8 mouse cellular contexts compared by ENCODE assay signal in the genomic region with DNA sequence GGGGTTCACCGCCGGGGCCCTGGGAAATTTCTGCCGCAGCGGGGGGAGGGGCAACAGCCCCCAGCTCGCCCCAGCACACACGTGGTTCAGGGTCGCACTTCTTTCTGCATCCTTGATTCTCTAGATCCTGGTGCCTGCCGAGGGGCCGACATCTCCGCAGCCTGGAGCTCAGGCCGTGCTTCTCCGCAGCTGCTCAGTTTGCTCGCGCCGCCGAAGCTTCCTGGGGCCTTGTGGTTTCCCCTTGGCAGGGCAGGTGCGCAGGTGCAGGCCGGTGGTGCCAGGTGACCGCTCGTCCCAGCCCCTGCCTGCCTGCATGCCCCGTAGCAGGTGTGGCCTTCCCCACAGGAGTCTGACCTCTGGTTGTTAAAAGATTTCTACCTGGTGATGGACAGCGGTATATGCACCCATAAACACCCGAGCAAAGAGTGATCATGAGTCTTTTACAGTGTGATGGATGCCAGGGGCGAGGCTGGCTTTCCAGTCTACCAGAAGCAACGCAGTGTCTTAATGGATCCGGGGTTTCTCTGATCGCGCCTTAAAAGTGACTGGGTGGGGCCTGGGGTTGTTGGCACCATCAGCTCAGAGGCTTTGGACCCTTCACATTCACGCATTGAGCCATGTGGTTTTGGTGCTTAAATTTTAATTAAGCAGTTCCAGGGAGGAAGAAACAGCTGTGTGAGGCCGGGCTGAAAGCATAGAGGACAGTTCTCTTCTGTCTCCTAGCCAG. TPM values are rescaled to one million over a fixed set of nuclear protein-coding genes. Genes with fewer than 3 reads are reported as not detected.
DNase-seq lines count a peak whose midpoint lies in the region; ATAC-seq and TF ChIP-seq lines count a peak whose summit lies in the region.

No protein-coding gene starts in this region.

- peak overlapping the region; percentile 25 for H3K9ac ChIP-seq in forebrain, embryonic 11.5 days (ENCODE audit: low read length)
- H3K9ac ChIP-seq in intestine, postnatal 0 days (ENCODE audit: low read depth, low read length), result no peak overlapping the region
- H3K9ac ChIP-seq in limb, embryonic 13.5 days, result peak overlapping the region; percentile 53
- peak overlapping the region; percentile 58 for H3K9ac ChIP-seq in neural tube, embryonic 12.5 days

- H3K36me3 ChIP-seq in forebrain, embryonic 11.5 days (ENCODE audit: control insufficient read depth, insufficient read depth, low read length), result no peaks in the 10 kb centered on the region
- H3K36me3 ChIP-seq in intestine, postnatal 0 days (ENCODE audit: control insufficient read depth, insufficient read depth), result no peaks in the 10 kb centered on the region
- H3K36me3 ChIP-seq in limb, embryonic 13.5 days, result no peaks in the 10 kb centered on the region
- H3K36me3 ChIP-seq in neural tube, embryonic 12.5 days, result no peaks in the 10 kb centered on the region
- no peaks in the 10 kb centered on the region for H3K36me3 ChIP-seq in thymus, adult 2 months (ENCODE audit: control insufficient read depth, insufficient read depth, low read length)

- TF ChIP-seq CTCF in brain, embryonic 14.5 days (IDR thresholded peaks at IDR 0.05; ENCODE audit: borderline replicate concordance, extremely low read depth, insufficient read depth, insufficient read length), result no peak
- TF ChIP-seq CTCF in intestine, postnatal 0 days (IDR thresholded peaks at IDR 0.05; ENCODE audit: low read depth), result no peak
- TF ChIP-seq CTCF in thymus, adult 2 months (IDR thresholded peaks at IDR 0.05; ENCODE audit: borderline replicate concordance, control insufficient read depth, extremely low read depth, insufficient read depth, low read length, poor library complexity), result peak; percentile 9; the same call in 1 of the 2 replicates

- H3K27me3 ChIP-seq in forebrain, embryonic 11.5 days (ENCODE audit: control insufficient read depth, insufficient read depth, low read length), result 0 out of 2 replicates have a peak, but pooled peaks cover 3% of the 10 kb centered on the region
- peaks cover 15% of the 10 kb centered on the region; the same call in 1 of the 2 replicates for H3K27me3 ChIP-seq in intestine, postnatal 0 days (replicated peaks; ENCODE audit: control insufficient read depth, insufficient read depth, low read length)
- peaks cover 23% of the 10 kb centered on the region for H3K27me3 ChIP-seq in limb, embryonic 13.5 days
- no peaks in the 10 kb centered on the region for H3K27me3 ChIP-seq in neural tube, embryonic 12.5 days (replicated peaks)
- H3K27me3 ChIP-seq in thymus, adult 2 months (ENCODE audit: control insufficient read depth, insufficient read depth, low read length), result no peaks in the 10 kb centered on the region

- peak; percentile 12 for DNase-seq in gastrocnemius, postnatal 10 days
- DNase-seq in gastrocnemius, postnatal 25 days, result no peak
- peak; percentile 65 for DNase-seq in brain, embryonic 14.5 days (ENCODE audit: low read depth)
- DNase-seq in forebrain, embryonic 11.5 days (ENCODE audit: low spot score), result peak; percentile 71
- peak; percentile 79 for DNase-seq in thymus, adult 2 months

- TF ChIP-seq POLR2A in brain, embryonic 14.5 days (IDR thresholded peaks at IDR 0.05; ENCODE audit: borderline replicate concordance, extremely low read depth, insufficient read depth, insufficient read length, poor library complexity, severe bottlenecking), result no peak
- TF ChIP-seq POLR2A in thymus, adult 2 months (IDR thresholded peaks at IDR 0.05; ENCODE audit: control insufficient read depth, extremely low read depth, insufficient read depth, low read length, poor library complexity), result no peak

- peak overlapping the region; percentile 78 for H3K4me2 ChIP-seq in forebrain, embryonic 11.5 days (ENCODE audit: low read depth, low read length, severe bottlenecking)
- peak overlapping the region; percentile 65 for H3K4me2 ChIP-seq in intestine, postnatal 0 days (replicated peaks; ENCODE audit: low read depth)
- H3K4me2 ChIP-seq in limb, embryonic 13.5 days (replicated peaks), result peak overlapping the region; percentile 85
- H3K4me2 ChIP-seq in neural tube, embryonic 12.5 days (replicated peaks), result peak overlapping the region; percentile 91

- peak overlapping the region; percentile 33 for H3K4me3 ChIP-seq in forebrain, embryonic 11.5 days (ENCODE audit: low read depth, low read length)
- H3K4me3 ChIP-seq in intestine, postnatal 0 days (ENCODE audit: low read depth, low read length), result peak overlapping the region; percentile 34
- H3K4me3 ChIP-seq in limb, embryonic 13.5 days, result peak overlapping the region; percentile 49
- H3K4me3 ChIP-seq in neural tube, embryonic 12.5 days, result peak overlapping the region; percentile 42
- peak overlapping the region; percentile 68 for H3K4me3 ChIP-seq in thymus, adult 2 months (ENCODE audit: control insufficient read depth, insufficient read depth, low read length)

- peak; percentile 63 for ATAC-seq in forebrain, embryonic 11.5 days (replicated peaks; ENCODE audit: low FRiP score)
- ATAC-seq in intestine, postnatal 0 days, result no peak
- no peak for ATAC-seq in limb, embryonic 13.5 days (ENCODE audit: low FRiP score, low read depth)
- peak; percentile 73 for ATAC-seq in neural tube, embryonic 12.5 days (ENCODE audit: low FRiP score, low read depth)

- peaks cover 5% of the 10 kb centered on the region for H3K4me1 ChIP-seq in forebrain, embryonic 11.5 days (replicated peaks; ENCODE audit: control insufficient read depth, insufficient read depth, low read length)
- peaks cover 2% of the 10 kb centered on the region; the same call in 1 of the 2 replicates for H3K4me1 ChIP-seq in intestine, postnatal 0 days (replicated peaks; ENCODE audit: control insufficient read depth, insufficient read depth, low read length)
- peaks cover 19% of the 10 kb centered on the region for H3K4me1 ChIP-seq in limb, embryonic 13.5 days
- H3K4me1 ChIP-seq in neural tube, embryonic 12.5 days, result peaks cover 10% of the 10 kb centered on the region
- H3K4me1 ChIP-seq in thymus, adult 2 months (replicated peaks; ENCODE audit: control insufficient read depth, insufficient read depth, low read length), result peaks cover 14% of the 10 kb centered on the region

- H3K27ac ChIP-seq in forebrain, embryonic 11.5 days (ENCODE audit: low read depth, low read length), result no peak overlapping the region
- H3K27ac ChIP-seq in intestine, postnatal 0 days (ENCODE audit: low read depth, low read length), result no peak overlapping the region
- no peak overlapping the region for H3K27ac ChIP-seq in limb, embryonic 13.5 days
- H3K27ac ChIP-seq in neural tube, embryonic 12.5 days, result no peak overlapping the region
- peak overlapping the region; percentile 73 for H3K27ac ChIP-seq in thymus, adult 2 months (ENCODE audit: control insufficient read depth, insufficient read depth, low read length)

- no peaks in the 10 kb centered on the region for H3K9me3 ChIP-seq in forebrain, embryonic 11.5 days (ENCODE audit: control insufficient read depth, low read length)
- no peaks in the 10 kb centered on the region for H3K9me3 ChIP-seq in intestine, postnatal 0 days (ENCODE audit: control insufficient read depth)
- no peaks in the 10 kb centered on the region for H3K9me3 ChIP-seq in limb, embryonic 13.5 days
- H3K9me3 ChIP-seq in neural tube, embryonic 12.5 days, result no peaks in the 10 kb centered on the region

- 4% methylated on average over 30 of the region's 30 CpGs for WGBS in forebrain, embryonic 11.5 days
- 8% methylated on average over 30 of the region's 30 CpGs for WGBS in intestine, postnatal 0 days
- WGBS in limb, embryonic 13.5 days, result 2% methylated on average over 30 of the region's 30 CpGs
- WGBS in neural tube, embryonic 12.5 days, result 3% methylated on average over 30 of the region's 30 CpGs
- whole genome bisulfite sequencing in thymus, adult 2 months, result 1% methylated on average over 30 of the region's 30 CpGs

RNA-seq across cellular contexts. Expression of gene Dnajc6, which starts 12.6 kb away (rescaled TPM):
- under 1 TPM; 0.73 to 0.90 TPM for total RNA-seq in gastrocnemius, postnatal 10 days (2021)
- total RNA-seq in gastrocnemius, postnatal 25 days (2021), result under 1 TPM; 0.20 to 0.29 TPM
- polyA plus RNA-seq in brain, embryonic 14.5 days (2012; rRNA removed), result 37.1 and 56.5 TPM in 2 replicates
- polyA plus RNA-seq in forebrain, embryonic 11.5 days (2014; fragmentation: Nextera tagmentation; extraction: Ambion mirVana), result 3.0 and 4.0 TPM in 2 replicates
- polyA plus RNA-seq in intestine, postnatal 0 days (2015; fragmentation: Nextera tagmentation; extraction: Ambion mirVana), result 0.98 and 1.2 TPM in 2 replicates
- 0.52 and 1.2 TPM in 2 replicates for polyA plus RNA-seq in limb, embryonic 13.5 days (2015; fragmentation: Nextera tagmentation; extraction: Ambion mirVana)
- 17.8 and 22.6 TPM in 2 replicates for polyA plus RNA-seq in neural tube, embryonic 12.5 days (2016; fragmentation: Nextera tagmentation; extraction: Ambion mirVana)
- 29.6 and 31.9 TPM in 2 replicates for polyA plus RNA-seq in thymus, adult 2 months (2012; rRNA removed)

Comparison
In these comparisons a context has a peak if more than half of its experiments do, and no peak if none do; other contexts are left out.
1. ATAC-seq: peak in forebrain, embryonic 11.5 days (single experiment) and neural tube, embryonic 12.5 days (single experiment); none in intestine, postnatal 0 days (single experiment) and limb, embryonic 13.5 days (single experiment).
2. Peak in every context shown above with its lines, with median percentiles within 50 percentile points of each other: H3K4me2 ChIP-seq and H3K4me3 ChIP-seq.